Mouse (Mus musculus): Measurements from ENCODE around the gene 4930402H24Rik. TPM values are rescaled to one million over a fixed set of nuclear protein-coding genes. Genes with fewer than 3 reads are reported as not detected.

4930402H24Rik gene
- 10 to 100 TPM; 23.7 to 27.3 TPM for total RNA-seq (2021)
- long read RNA-seq, experiment 1, full-length matches to known transcripts = 2 of 5 reads
- long read RNA-seq, experiment 1, partial matches to known transcripts = 1 of 5 reads
- long read RNA-seq, experiment 1, other reads (novel, unspliced or antisense) = 2 of 5 reads
- long read RNA-seq, experiment 2, full-length matches to known transcripts = 5 of 17 reads
- long read RNA-seq, experiment 2, partial matches to known transcripts = 1 of 17 reads
- long read RNA-seq, experiment 2, other reads (novel, unspliced or antisense) = 11 of 17 reads

GRCm38 (mm10) chr2:130905751-130906583 is at the start of gene 4930402H24Rik, which contains the start of gene Atrn:
4930402H24Rik (minus strand) TSS chr2:130906406.
Atrn (plus strand) TSS chr2:130906495.
- DNase-seq (ENCODE audit: low spot score in 2 of 2) = peak; percentile 91 to 94

GRCm38 (mm10) chr2:130950548-130950947 is 44.3 kb upstream of the 4930402H24Rik start:
- DNase-seq (ENCODE audit: low spot score in 2 of 2) = peak; percentile 72 to 87

GRCm38 (mm10) chr2:130949781-130950180 is 43.6 kb upstream of the 4930402H24Rik start:
- no peak for DNase-seq (ENCODE audit: low spot score in 2 of 2)

GRCm38 (mm10) chr2:130932865-130933264 is 26.7 kb upstream of the 4930402H24Rik start:
- DNase-seq (ENCODE audit: low spot score in 2 of 2) = no peak

GRCm38 (mm10) chr2:130929994-130930393 is 23.8 kb upstream of the 4930402H24Rik start:
- no peak for DNase-seq (ENCODE audit: low spot score in 2 of 2)

- DNase-seq (ENCODE audit: low spot score in 2 of 2) = no peak
Measured at GRCm38 (mm10) chr2:130928530-130928929, 22.3 kb upstream of the 4930402H24Rik start.

- DNase-seq (ENCODE audit: low spot score in 2 of 2) = no peak
Measured at GRCm38 (mm10) chr2:130928031-130928430, 21.8 kb upstream of the 4930402H24Rik start.

- no peak for DNase-seq (ENCODE audit: low spot score in 2 of 2)
Measured at GRCm38 (mm10) chr2:130924950-130925349, 18.7 kb upstream of the 4930402H24Rik start.

GRCm38 (mm10) chr2:130919062-130919593 is 12.9 kb upstream of the 4930402H24Rik start:
- DNase-seq (ENCODE audit: low spot score in 2 of 2) = no peak

GRCm38 (mm10) chr2:130917686-130918085 is 11.5 kb upstream of the 4930402H24Rik start:
- no peak for DNase-seq (ENCODE audit: low spot score in 2 of 2)

GRCm38 (mm10) chr2:130916521-130917147 is 10.4 kb upstream of the 4930402H24Rik start:
- no peak for DNase-seq (ENCODE audit: low spot score in 2 of 2)

GRCm38 (mm10) chr2:130914873-130915272 is 8.7 kb upstream of the 4930402H24Rik start:
- no peak for DNase-seq (ENCODE audit: low spot score in 2 of 2)

GRCm38 (mm10) chr2:130911691-130912090 is 5.5 kb upstream of the 4930402H24Rik start:
- DNase-seq (ENCODE audit: low spot score in 2 of 2) = no peak

GRCm38 (mm10) chr2:130906584-130907315 is 544 bp upstream of the 4930402H24Rik start:
- peak; percentile 32 to 33 for DNase-seq (ENCODE audit: low spot score in 2 of 2)

GRCm38 (mm10) chr2:130898783-130899182 is 7.4 kb downstream of the 4930402H24Rik start:
- no peak for DNase-seq (ENCODE audit: low spot score in 2 of 2)

- no peak for DNase-seq (ENCODE audit: low spot score in 2 of 2)
Measured at GRCm38 (mm10) chr2:130897856-130898255, 8.3 kb downstream of the 4930402H24Rik start.

GRCm38 (mm10) chr2:130896944-130897343 is 9.3 kb downstream of the 4930402H24Rik start:
- DNase-seq (ENCODE audit: low spot score in 2 of 2) = no peak

GRCm38 (mm10) chr2:130887456-130887855 is 18.8 kb downstream of the 4930402H24Rik start:
- no peak for DNase-seq (ENCODE audit: low spot score in 2 of 2)

- no peak for DNase-seq (ENCODE audit: low spot score in 2 of 2)
Measured at GRCm38 (mm10) chr2:130886983-130887382, 19.2 kb downstream of the 4930402H24Rik start.

GRCm38 (mm10) chr2:130877376-130877775 is 28.8 kb downstream of the 4930402H24Rik start:
- no peak for DNase-seq (ENCODE audit: low spot score in 2 of 2)

- no peak for DNase-seq (ENCODE audit: low spot score in 2 of 2)
Measured at GRCm38 (mm10) chr2:130870916-130871315, 35.3 kb downstream of the 4930402H24Rik start.
